Mouse (Mus musculus) embryonic fibroblast, embryonic 13.5 days (primary cell): ENCODE data around the gene Prkci. TPM values are rescaled to one million over a fixed set of nuclear protein-coding genes. Genes with fewer than 3 reads are reported as not detected.
A peak's percentile ranks its signal among the peaks of the same experiment; 100 is the strongest.

ENCODE experiments used
- H3K27ac ChIP-seq: 2 replicates; pipeline ENCODE4 v1.5.1; 2012; ENCODE audit warnings: low read length, control low read depth, inconsistent platforms; ENCODE audit not compliant: insufficient read depth
- H3K4me1 ChIP-seq: 2 replicates; pipeline ENCODE4 v1.6.1; 2011; ENCODE audit warnings: low read length; ENCODE audit not compliant: control insufficient read depth, insufficient read depth
- H3K4me3 ChIP-seq: 2 replicates; pipeline ENCODE4 v1.5.1; 2011; ENCODE audit warnings: mild to moderate bottlenecking, control low read depth, low read length; ENCODE audit not compliant: insufficient read depth
- CTCF ChIP-seq: IDR thresholded peaks from 2 replicates; pipeline ENCODE4 v1.5.1; 2011; ENCODE audit warnings: mild to moderate bottlenecking, control low read depth, low read length, moderate library complexity, borderline replicate concordance; ENCODE audit not compliant: insufficient read depth
- POLR2A ChIP-seq: IDR thresholded peaks from 2 replicates; pipeline ENCODE4 v1.6.1; 2011; ENCODE audit warnings: low read depth, mild to moderate bottlenecking, control low read depth, low read length, moderate library complexity
- polyA plus RNA-seq: library from polyadenylated mRNA; stranded (reverse); fragments of >200 nt; gene quantifications from 2 replicates; pipeline ENCODE4 v1.2.4, GENCODE M21; 2011; ENCODE audit warnings: low read depth; ENCODE audit not compliant: missing spikeins, insufficient read length

Prkci gene
- polyA plus RNA-seq, 1 experiment = 110 TPM

GRCm38 (mm10) chr3:31093627-31094351 lies 98.2 kb downstream of the Prkci start:
- peak; percentile 32 for TF ChIP-seq POLR2A
- no peak for TF ChIP-seq CTCF
- peak overlapping the region; percentile 54 for H3K4me3 ChIP-seq
- H3K4me1 ChIP-seq = peaks cover 13% of the 10 kb centered on the region

GRCm38 (mm10) chr3:31094531-31095178 lies 99.1 kb downstream of the Prkci start, which contains the start of gene Skil:
Gene Skil (plus strand): TSS chr3:31095058.
- peaks cover 15% of the 10 kb centered on the region for H3K4me1 ChIP-seq
- TF ChIP-seq CTCF (no peak), POLR2A (peak; percentile 78)
- H3K27ac ChIP-seq = peak within 1 kb of the TSS; percentile 99
- H3K4me3 ChIP-seq = peak within 1 kb of the TSS; percentile 99

More at GRCm38 (mm10) chr3:31093627-31094351, 98.2 kb downstream of the Prkci start:
- peak overlapping the region; percentile 99 for H3K27ac ChIP-seq

GRCm38 (mm10) chr3:31095179-31095490 lies 99.6 kb downstream of the Prkci start:
- TF ChIP-seq POLR2A (no peak), CTCF (no peak)
- Histone ChIP-seq H3K4me3 (peak overlapping the region; percentile 99), H3K4me1 (peaks cover 16% of the 10 kb centered on the region), H3K27ac (peak overlapping the region; percentile 88)

- TF ChIP-seq POLR2A (0 out of 2 replicates have a peak, but pooled peaks have one; percentile 25), CTCF (no peak)
Measured at GRCm38 (mm10) chr3:31095491-31096154, 100.1 kb downstream of the Prkci start.

GRCm38 (mm10) chr3:31096155-31097101 lies 100.9 kb downstream of the Prkci start:
- TF ChIP-seq POLR2A = no peak
- TF ChIP-seq CTCF = no peak
- peak overlapping the region; percentile 88 for H3K27ac ChIP-seq
- H3K4me3 ChIP-seq = peak overlapping the region; percentile 99
- H3K4me1 ChIP-seq = peaks cover 16% of the 10 kb centered on the region

More at GRCm38 (mm10) chr3:31095491-31096154, 100.1 kb downstream of the Prkci start:
- Histone ChIP-seq H3K4me1 (peaks cover 16% of the 10 kb centered on the region), H3K4me3 (peak overlapping the region; percentile 99), H3K27ac (peak overlapping the region; percentile 88)

GRCm38 (mm10) chr3:31097102-31097720 lies 101.7 kb downstream of the Prkci start:
- no peak for TF ChIP-seq POLR2A
- Histone ChIP-seq H3K4me1 (peaks cover 16% of the 10 kb centered on the region), H3K27ac (no peak overlapping the region), H3K4me3 (peak overlapping the region; percentile 19)

- H3K4me3 ChIP-seq = peak overlapping the region; percentile 13; the same call in 1 of the 2 replicates
- H3K27ac ChIP-seq = no peak overlapping the region
- peaks cover 16% of the 10 kb centered on the region for H3K4me1 ChIP-seq
- TF ChIP-seq CTCF = no peak
- TF ChIP-seq POLR2A = no peak
Measured at GRCm38 (mm10) chr3:31097976-31098375, 102.4 kb downstream of the Prkci start.

GRCm38 (mm10) chr3:31098556-31098955 lies 103.0 kb downstream of the Prkci start:
- peak overlapping the region; percentile 36; the same call in 1 of the 2 replicates for H3K4me3 ChIP-seq
- peaks cover 13% of the 10 kb centered on the region for H3K4me1 ChIP-seq
- TF ChIP-seq CTCF = no peak
- TF ChIP-seq POLR2A = no peak
- no peak overlapping the region for H3K27ac ChIP-seq
